Mouse (Mus musculus): ENCODE measurements around the gene Washc4. TPM values are rescaled to one million over a fixed set of nuclear protein-coding genes. Genes with fewer than 3 reads are reported as not detected.

Washc4 gene
- polyA plus RNA-seq, 1 experiment from 2014 or later = 31.8 TPM

GRCm38 (mm10) chr10:83610518-83610917, 67.0 kb downstream of the Washc4 start:
- Histone ChIP-seq H3K36me3 (ENCODE audit: control insufficient read depth, insufficient read depth, low read length) (peaks cover 22% of the 10 kb centered on the region), H3K9ac (ENCODE audit: low read depth, low read length) (no peak overlapping the region), H3K27me3 (ENCODE audit: control insufficient read depth, insufficient read depth, low read depth, low read length) (no peaks in the 10 kb centered on the region), H3K27ac (ENCODE audit: low read length) (no peak overlapping the region), H3K4me3 (ENCODE audit: low read depth, low read length) (no peak overlapping the region), H3K4me2 (ENCODE audit: low read length) (no peak overlapping the region), H3K9me3 (replicated peaks; ENCODE audit: control insufficient read depth, low read length, poor library complexity, severe bottlenecking) (no peaks in the 10 kb centered on the region), H3K4me1 (ENCODE audit: control insufficient read depth, insufficient read depth, low read length) (no peaks in the 10 kb centered on the region)
- WGBS = 97% methylated on average over 7 of the region's 7 CpGs
- ATAC-seq = no peak

- no peak overlapping the region for H3K9ac ChIP-seq (ENCODE audit: low read depth, low read length)
- H3K27ac ChIP-seq (ENCODE audit: low read length) = no peak overlapping the region
- 94% methylated on average over 5 of the region's 5 CpGs for WGBS
- no peaks in the 10 kb centered on the region for H3K4me1 ChIP-seq (ENCODE audit: control insufficient read depth, insufficient read depth, low read length)
- H3K27me3 ChIP-seq (ENCODE audit: control insufficient read depth, insufficient read depth, low read depth, low read length) = no peaks in the 10 kb centered on the region
- H3K4me2 ChIP-seq (ENCODE audit: low read length) = no peak overlapping the region
- ATAC-seq = no peak
- no peaks in the 10 kb centered on the region for H3K9me3 ChIP-seq (replicated peaks; ENCODE audit: control insufficient read depth, low read length, poor library complexity, severe bottlenecking)
- no peak overlapping the region for H3K4me3 ChIP-seq (ENCODE audit: low read depth, low read length)
- peaks cover 22% of the 10 kb centered on the region for H3K36me3 ChIP-seq (ENCODE audit: control insufficient read depth, insufficient read depth, low read length)
These were observed 68.3 kb downstream of the Washc4 start for GRCm38 (mm10) chr10:83611863-83612262.

GRCm38 (mm10) chr10:83612648-83613215, 69.2 kb downstream of the Washc4 start:
- no peak overlapping the region for H3K4me2 ChIP-seq (ENCODE audit: low read length)
- H3K27me3 ChIP-seq (ENCODE audit: control insufficient read depth, insufficient read depth, low read depth, low read length) = no peaks in the 10 kb centered on the region
- H3K9me3 ChIP-seq (replicated peaks; ENCODE audit: control insufficient read depth, low read length, poor library complexity, severe bottlenecking) = no peaks in the 10 kb centered on the region
- 94% methylated on average over 14 of the region's 14 CpGs for WGBS
- no peak for ATAC-seq
- peaks cover 22% of the 10 kb centered on the region for H3K36me3 ChIP-seq (ENCODE audit: control insufficient read depth, insufficient read depth, low read length)
- H3K9ac ChIP-seq (ENCODE audit: low read depth, low read length) = no peak overlapping the region
- no peak overlapping the region for H3K27ac ChIP-seq (ENCODE audit: low read length)
- no peak overlapping the region for H3K4me3 ChIP-seq (ENCODE audit: low read depth, low read length)
- no peaks in the 10 kb centered on the region for H3K4me1 ChIP-seq (ENCODE audit: control insufficient read depth, insufficient read depth, low read length)

GRCm38 (mm10) chr10:83617366-83617765, 73.8 kb downstream of the Washc4 start:
- H3K4me2 ChIP-seq (ENCODE audit: low read length) = no peak overlapping the region
- H3K4me3 ChIP-seq (ENCODE audit: low read depth, low read length) = no peak overlapping the region
- no peak for ATAC-seq
- 52% methylated on average over 10 of the region's 10 CpGs for WGBS
- H3K27ac ChIP-seq (ENCODE audit: low read length) = no peak overlapping the region
- no peak overlapping the region for H3K9ac ChIP-seq (ENCODE audit: low read depth, low read length)
- no peaks in the 10 kb centered on the region for H3K27me3 ChIP-seq (ENCODE audit: control insufficient read depth, insufficient read depth, low read depth, low read length)
- H3K4me1 ChIP-seq (ENCODE audit: control insufficient read depth, insufficient read depth, low read length) = no peaks in the 10 kb centered on the region
- peaks cover 13% of the 10 kb centered on the region for H3K36me3 ChIP-seq (ENCODE audit: control insufficient read depth, insufficient read depth, low read length)
- no peaks in the 10 kb centered on the region for H3K9me3 ChIP-seq (replicated peaks; ENCODE audit: control insufficient read depth, low read length, poor library complexity, severe bottlenecking)

GRCm38 (mm10) chr10:83618819-83619440, 75.4 kb downstream of the Washc4 start:
- Histone ChIP-seq H3K9ac (ENCODE audit: low read depth, low read length) (no peak overlapping the region), H3K27ac (ENCODE audit: low read length) (no peak overlapping the region), H3K36me3 (ENCODE audit: control insufficient read depth, insufficient read depth, low read length) (peaks cover 6% of the 10 kb centered on the region), H3K4me3 (ENCODE audit: low read depth, low read length) (no peak overlapping the region), H3K9me3 (replicated peaks; ENCODE audit: control insufficient read depth, low read length, poor library complexity, severe bottlenecking) (no peaks in the 10 kb centered on the region), H3K4me1 (ENCODE audit: control insufficient read depth, insufficient read depth, low read length) (no peaks in the 10 kb centered on the region), H3K4me2 (ENCODE audit: low read length) (no peak overlapping the region), H3K27me3 (ENCODE audit: control insufficient read depth, insufficient read depth, low read depth, low read length) (no peaks in the 10 kb centered on the region)
- no peak for ATAC-seq
- 86% methylated on average over 12 of the region's 12 CpGs for WGBS

- H3K27ac ChIP-seq (ENCODE audit: low read length) = no peak overlapping the region
- no peak overlapping the region for H3K9ac ChIP-seq (ENCODE audit: low read depth, low read length)
- H3K36me3 ChIP-seq (ENCODE audit: control insufficient read depth, insufficient read depth, low read length) = peaks cover 6% of the 10 kb centered on the region
- no peak overlapping the region for H3K4me2 ChIP-seq (ENCODE audit: low read length)
- H3K4me1 ChIP-seq (ENCODE audit: control insufficient read depth, insufficient read depth, low read length) = no peaks in the 10 kb centered on the region
- H3K4me3 ChIP-seq (ENCODE audit: low read depth, low read length) = no peak overlapping the region
- no peaks in the 10 kb centered on the region for H3K9me3 ChIP-seq (replicated peaks; ENCODE audit: control insufficient read depth, low read length, poor library complexity, severe bottlenecking)
- ATAC-seq = no peak
- H3K27me3 ChIP-seq (ENCODE audit: control insufficient read depth, insufficient read depth, low read depth, low read length) = no peaks in the 10 kb centered on the region
- 89% methylated on average over 24 of the region's 24 CpGs for WGBS
These were observed 77.0 kb downstream of the Washc4 start for GRCm38 (mm10) chr10:83620350-83621055.

GRCm38 (mm10) chr10:83624065-83624464, 80.5 kb downstream of the Washc4 start:
- Histone ChIP-seq H3K9me3 (replicated peaks; ENCODE audit: control insufficient read depth, low read length, poor library complexity, severe bottlenecking) (no peaks in the 10 kb centered on the region), H3K27me3 (ENCODE audit: control insufficient read depth, insufficient read depth, low read depth, low read length) (no peaks in the 10 kb centered on the region), H3K4me1 (ENCODE audit: control insufficient read depth, insufficient read depth, low read length) (no peaks in the 10 kb centered on the region), H3K36me3 (ENCODE audit: control insufficient read depth, insufficient read depth, low read length) (peaks cover 12% of the 10 kb centered on the region), H3K4me2 (ENCODE audit: low read length) (no peak overlapping the region), H3K9ac (ENCODE audit: low read depth, low read length) (no peak overlapping the region), H3K27ac (ENCODE audit: low read length) (no peak overlapping the region), H3K4me3 (ENCODE audit: low read depth, low read length) (no peak overlapping the region)
- ATAC-seq = no peak
- 77% methylated on average over 8 of the region's 8 CpGs for WGBS

GRCm38 (mm10) chr10:83624841-83625240, 81.3 kb downstream of the Washc4 start:
- peaks cover 12% of the 10 kb centered on the region for H3K36me3 ChIP-seq (ENCODE audit: control insufficient read depth, insufficient read depth, low read length)
- no peaks in the 10 kb centered on the region for H3K4me1 ChIP-seq (ENCODE audit: control insufficient read depth, insufficient read depth, low read length)
- no peaks in the 10 kb centered on the region for H3K27me3 ChIP-seq (ENCODE audit: control insufficient read depth, insufficient read depth, low read depth, low read length)
- no peak overlapping the region for H3K4me3 ChIP-seq (ENCODE audit: low read depth, low read length)
- H3K4me2 ChIP-seq (ENCODE audit: low read length) = no peak overlapping the region
- ATAC-seq = no peak
- WGBS = 93% methylated on average over 12 of the region's 12 CpGs
- H3K9me3 ChIP-seq (replicated peaks; ENCODE audit: control insufficient read depth, low read length, poor library complexity, severe bottlenecking) = no peaks in the 10 kb centered on the region
- no peak overlapping the region for H3K27ac ChIP-seq (ENCODE audit: low read length)
- H3K9ac ChIP-seq (ENCODE audit: low read depth, low read length) = no peak overlapping the region

- WGBS = 95% methylated on average over 9 of the region's 9 CpGs
These were observed 83.6 kb downstream of the Washc4 start for GRCm38 (mm10) chr10:83627113-83627687.

More at GRCm38 (mm10) chr10:83627113-83627687, 83.6 kb downstream of the Washc4 start:
- Histone ChIP-seq H3K27me3 (ENCODE audit: control insufficient read depth, insufficient read depth, low read depth, low read length) (no peaks in the 10 kb centered on the region), H3K27ac (ENCODE audit: low read length) (no peak overlapping the region), H3K9ac (ENCODE audit: low read depth, low read length) (no peak overlapping the region), H3K9me3 (replicated peaks; ENCODE audit: control insufficient read depth, low read length, poor library complexity, severe bottlenecking) (no peaks in the 10 kb centered on the region), H3K4me1 (ENCODE audit: control insufficient read depth, insufficient read depth, low read length) (0 out of 2 replicates have a peak, but pooled peaks cover 2% of the 10 kb centered on the region), H3K4me2 (ENCODE audit: low read length) (no peak overlapping the region), H3K36me3 (ENCODE audit: control insufficient read depth, insufficient read depth, low read length) (peaks cover 10% of the 10 kb centered on the region; the same call in 1 of the 2 replicates), H3K4me3 (ENCODE audit: low read depth, low read length) (no peak overlapping the region)
- no peak for ATAC-seq
